Mouse (Mus musculus) kidney, postnatal 4 days (tissue): ENCODE measurements around the gene Srsf3.
A peak's percentile ranks its signal among the peaks of the same experiment; 100 is the strongest.
"Not testable (repeated sequence)": the region's sequence is repeated elsewhere in the genome, so short reads cannot be mapped to it uniquely, and the experiment has no call there.

ENCODE experiments used
- DNase-seq, 2 experiments: peaks; one replicate each; pipeline ENCODE4 v3.0.0; 2021; ENCODE audit warnings: mixed read lengths in 2 of 2

Gene Srsf3

DNA sequence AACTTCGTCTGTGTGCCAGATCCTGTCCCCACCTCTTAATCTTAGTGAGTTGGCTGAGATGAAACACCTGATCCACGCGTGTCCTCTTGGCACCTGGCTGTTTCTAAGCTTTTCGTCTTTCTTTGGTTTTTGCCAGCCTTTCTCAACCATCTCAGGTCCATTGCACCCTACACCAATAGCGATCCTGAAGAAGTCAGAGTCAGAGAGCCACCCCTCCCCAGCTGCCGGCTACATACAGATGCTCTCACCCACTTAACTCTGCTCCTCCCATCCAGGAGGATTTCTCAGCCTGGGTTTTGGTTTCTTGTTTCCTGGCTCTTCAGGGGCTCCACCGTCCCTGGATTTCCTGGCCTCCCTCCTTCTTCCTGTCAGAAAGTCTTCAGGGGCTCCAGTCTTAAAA, 13.0 kb upstream of the Srsf3 start:
- DNase-seq = no peak

DNA sequence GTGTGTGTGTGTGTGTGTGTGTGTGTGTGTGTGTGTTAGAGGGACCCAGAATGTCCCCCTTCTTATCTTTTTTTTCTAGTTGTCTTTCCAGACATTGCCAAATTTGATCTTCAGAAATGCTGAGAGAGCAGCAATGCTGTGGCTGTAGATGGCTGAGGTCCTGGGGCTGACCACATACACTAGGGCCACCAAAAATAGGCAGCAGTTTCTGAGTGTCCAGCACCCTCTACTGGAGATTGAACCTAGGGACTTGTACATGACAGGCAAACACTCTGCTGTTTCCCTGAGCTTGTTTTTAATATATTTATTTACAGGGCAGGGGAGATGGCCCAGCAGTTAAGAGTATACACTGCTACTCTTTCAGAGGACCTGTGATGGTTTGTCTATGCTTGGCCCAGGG, 12.0 kb upstream of the Srsf3 start:
- peak in 1 of 2 experiments; percentile 30 for DNase-seq

DNA sequence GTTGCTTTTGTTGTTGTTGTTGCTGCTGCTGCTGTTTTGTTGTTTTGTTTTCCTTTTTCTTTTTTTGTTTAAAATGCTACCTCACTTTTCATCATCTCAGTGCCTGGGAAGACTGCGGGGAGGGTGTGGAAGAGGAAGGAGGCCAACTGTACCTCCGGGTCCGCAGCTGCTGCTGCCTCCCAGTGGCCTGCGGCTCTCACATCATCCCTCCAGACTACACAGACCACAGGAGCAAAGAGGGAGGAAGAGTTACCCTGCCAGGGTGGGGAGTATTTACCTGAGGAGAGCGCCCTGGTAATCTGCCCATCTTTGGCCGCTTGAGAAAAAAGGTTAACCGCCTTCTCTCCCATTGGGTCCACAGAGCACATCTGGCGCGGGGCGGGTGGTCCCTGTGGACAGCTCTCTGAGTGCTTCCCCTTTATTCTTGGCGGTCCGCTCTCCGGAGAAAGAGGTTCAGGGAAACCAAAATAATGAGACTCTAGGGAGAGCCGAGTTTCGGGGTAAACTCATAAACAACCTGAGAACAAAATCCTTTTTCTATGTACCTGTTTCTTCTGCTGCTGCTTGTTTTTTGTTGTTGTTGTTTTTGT, 10.1 kb upstream of the Srsf3 start:
- peak; percentile 54 to 64 for DNase-seq

DNA sequence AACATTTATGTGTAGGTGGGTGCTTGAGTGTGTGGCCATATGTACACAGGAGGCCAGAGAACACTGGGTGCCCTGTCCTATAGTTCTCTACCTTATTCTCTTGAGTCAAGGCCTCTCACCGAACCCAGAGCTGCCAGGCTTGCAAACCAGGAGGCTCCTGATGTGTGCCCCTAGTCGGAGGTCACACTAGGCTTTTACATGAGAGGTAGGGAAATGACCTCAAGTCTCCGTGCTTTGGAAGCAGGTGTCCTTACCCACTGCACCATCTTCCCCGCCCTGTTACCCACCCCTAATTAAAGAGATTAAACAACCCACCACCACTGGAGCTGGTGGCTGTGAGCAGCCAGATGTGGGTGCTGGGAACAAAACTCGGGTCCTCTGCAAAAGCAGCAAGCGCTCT, 9.1 kb upstream of the Srsf3 start:
- no peak for DNase-seq

DNA sequence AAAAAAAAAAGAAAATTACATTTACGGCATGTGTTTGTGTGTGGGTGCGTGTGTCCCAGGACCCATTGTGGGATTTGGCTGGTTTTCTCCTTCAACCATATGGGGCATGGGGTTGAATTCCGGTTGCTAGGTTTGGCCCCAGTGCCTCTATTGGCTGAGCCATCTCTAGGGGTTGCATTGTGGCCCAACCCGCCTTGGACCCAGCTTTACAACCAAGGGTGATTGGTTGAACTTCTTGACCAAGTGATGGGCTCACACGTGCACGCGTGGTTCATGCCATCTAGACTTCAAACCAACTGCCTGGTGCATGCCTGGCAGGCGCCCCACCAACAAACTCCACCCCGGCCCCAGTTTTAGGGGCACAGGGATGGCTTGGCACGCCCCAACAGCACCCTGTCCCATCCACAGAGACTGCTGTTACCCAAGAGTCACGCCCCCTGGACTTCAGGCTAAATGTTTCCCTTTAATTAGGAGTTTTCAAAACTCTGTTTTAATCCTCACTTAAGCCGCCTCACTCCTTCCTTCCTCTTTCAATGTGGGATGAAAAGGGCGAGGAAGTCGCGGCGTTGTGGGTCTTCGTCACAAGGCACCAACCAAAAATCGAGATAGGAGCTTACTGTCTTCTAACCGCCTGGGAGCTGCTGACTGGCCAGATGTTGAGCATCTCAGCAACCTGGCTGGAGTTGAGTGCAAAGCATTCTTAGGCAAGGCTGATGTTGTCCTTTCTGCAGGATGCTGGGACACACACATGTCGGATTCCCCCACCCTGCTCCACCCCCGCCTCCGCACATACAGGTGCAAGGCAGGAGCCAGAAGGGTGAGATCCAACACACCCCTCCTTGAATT, 8.2 kb upstream of the Srsf3 start:
- no peak for DNase-seq

DNA sequence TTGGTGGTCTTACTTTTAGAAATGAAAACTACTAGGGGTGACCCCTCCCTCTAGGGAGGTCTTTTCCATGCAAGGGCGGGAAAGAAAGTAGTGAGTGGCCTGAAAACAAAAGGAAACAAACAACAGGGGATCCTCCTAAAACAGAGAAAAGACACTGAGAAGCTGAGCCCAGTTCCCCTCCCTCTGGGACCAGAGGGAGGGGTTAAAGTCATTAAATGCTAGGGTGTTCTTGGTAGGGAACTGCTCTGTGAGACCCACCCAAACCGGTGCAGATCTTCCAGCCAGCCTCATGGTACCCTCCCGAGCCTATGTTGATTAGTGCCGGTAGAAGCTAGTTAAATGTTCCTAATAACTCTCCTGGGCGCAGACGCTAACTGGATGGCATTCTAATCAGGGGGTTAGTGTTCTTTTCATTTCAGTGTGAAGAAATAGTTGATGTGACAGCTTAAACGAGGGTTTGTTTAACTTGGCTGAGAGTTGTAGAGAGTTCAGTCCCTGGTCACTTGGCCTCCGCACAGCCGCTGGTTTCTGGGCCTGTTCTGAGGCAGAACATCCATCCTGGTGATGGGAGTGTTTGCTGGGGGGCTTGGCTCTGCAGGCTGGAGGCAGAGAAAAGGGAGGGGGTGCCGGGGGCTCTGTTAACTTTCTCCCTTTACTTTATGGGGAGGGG, 7.4 kb upstream of the Srsf3 start:
- DNase-seq = peak; percentile 64 to 74

DNA sequence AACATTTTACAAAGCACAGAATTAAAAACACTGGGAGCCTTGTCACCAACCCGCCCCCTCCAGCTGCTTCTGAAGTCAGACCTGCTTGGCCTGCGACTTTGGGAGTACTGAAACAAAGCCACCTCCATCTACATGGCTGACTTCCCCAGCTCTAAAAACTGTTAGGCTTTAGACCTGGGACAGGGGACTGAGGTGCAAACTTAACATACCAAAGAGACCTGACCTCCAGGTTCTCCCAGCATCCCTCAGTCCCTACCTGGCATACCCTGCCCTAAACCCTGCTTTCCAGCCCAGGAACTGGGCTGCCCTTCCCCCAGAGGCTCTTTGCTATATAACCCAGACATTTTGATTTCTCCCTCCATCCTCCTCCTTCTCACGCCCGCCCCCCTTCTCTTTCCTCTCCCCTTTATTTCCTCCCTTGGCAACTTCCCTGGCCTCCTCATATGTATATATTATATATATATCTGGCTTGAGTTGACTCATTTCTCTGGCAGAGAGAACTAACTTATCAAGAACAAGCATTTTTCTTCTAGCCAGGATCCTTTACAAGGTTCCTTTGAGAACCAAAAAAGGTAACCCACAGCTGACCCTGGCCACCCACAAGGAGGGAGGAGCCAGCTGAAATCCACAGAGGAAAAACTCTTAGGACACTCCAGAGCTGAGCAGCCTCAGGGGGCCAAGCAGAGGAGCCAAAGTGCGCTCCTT, 5.6 kb upstream of the Srsf3 start:
- peak in 1 of 2 experiments; percentile 22 for DNase-seq

DNA sequence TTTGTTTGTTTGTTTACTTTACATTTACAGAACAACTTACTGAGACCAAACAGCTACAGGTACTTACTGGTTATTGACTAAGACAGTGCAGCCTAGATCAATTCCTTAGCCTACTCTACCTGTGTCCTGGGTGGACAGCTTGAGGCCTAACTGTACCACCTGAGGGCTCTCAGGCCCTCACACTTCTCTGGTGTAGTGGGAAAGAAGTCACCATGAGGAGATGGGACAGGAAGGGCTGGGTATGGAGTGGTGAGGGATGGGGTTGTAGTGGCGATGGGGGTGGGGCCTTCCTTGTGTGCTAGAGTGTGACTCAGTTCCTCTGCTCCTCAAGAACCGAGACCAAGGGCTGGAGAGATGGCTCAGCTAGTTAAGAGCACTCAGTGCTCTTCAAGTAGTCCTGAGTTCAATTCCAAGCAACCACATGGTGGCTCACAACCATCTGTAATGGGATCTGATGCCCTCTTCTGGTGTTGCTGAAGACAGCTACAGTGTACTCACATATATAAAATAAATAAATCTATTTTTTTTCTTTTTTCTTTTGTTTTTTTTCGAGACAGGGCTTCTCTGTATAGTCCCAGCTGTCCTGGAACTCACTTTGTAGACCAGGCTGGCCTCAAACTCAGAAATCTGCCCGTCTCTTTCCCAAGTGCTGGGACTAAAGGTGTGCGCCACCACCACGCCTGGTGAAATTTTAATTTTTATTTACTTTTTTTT, 1.9 kb upstream of the Srsf3 start:
- no peak for DNase-seq

DNA sequence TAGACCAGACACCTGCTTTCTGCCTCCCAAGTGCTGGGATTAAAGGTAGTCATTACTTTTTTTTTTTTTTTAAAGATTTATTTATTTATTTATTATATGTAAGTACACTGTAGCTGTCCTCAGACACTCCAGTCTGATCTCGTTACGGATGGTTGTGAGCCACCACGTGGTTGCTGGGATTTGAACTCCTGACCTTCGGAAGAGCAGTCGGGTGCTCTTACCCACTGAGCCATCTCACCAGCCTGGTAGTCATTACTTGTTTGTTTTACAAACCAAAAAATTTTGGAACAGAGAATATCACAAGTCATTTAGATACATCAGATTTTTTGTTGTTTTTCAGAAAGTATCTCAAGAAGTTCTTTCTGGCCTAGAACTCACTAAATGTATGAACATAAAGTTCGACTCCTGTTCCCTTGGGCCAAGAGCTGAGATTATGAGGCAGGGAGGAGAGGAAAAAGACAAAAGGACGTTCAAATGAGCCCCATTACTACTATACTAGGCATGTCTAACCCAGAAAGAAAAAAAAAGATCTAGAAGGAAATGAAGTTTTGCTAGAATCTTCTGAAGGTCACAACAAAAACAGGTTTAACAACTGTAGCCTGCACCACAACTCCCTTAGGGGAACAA, 1.2 kb upstream of the Srsf3 start:
- not testable (repeated sequence) for DNase-seq

DNA sequence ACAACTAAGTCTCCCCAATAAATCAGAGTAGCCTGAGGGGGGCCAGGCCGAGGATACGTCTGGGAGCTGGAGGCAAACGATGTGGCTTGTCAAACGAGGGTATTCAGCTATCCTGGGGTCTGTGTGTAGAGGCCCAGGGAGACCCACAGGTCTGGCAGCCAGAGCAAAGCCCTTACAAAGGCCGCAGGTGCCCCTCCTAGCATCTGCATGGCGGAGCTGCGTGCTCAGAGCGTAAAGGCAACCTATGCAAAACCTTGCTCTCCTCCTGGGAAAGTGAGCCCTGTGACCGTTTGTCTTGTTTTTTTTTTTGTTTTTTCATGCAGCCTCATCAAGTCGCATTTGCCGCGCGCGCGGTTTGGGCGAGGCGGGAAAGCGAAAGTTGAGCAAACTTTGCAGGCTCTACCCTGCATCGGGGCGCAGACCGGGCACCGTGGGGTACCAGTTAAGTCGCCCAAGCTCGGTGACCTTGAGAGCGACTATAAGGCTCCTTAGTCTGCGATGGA, 606 bp upstream of the Srsf3 start:
- DNase-seq = peak in 1 of 2 experiments; percentile 81

DNA sequence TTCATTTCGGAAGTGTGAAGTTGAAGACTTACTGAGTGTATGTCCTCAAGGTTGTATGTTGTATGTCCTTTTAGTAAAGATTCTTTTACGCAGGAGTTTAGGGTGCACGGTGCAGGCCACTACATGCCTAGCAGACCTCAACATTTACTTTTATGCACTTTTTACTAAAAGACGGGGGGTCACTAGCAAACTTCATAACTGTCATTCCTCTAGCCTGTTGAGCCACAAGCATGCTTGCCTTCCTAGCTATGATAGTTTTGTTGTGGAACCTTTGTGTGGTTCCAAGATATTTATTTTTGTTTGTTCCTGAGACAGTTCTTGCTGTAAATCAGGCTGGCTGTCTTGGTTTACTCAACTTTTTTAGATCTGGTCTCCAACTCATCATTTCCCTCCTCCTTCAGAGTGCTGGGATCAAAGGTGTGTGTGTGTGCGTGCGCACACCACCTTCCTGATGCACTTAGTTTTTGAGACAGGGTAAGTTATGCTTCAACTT, 1.2 kb downstream of the Srsf3 start:
- DNase-seq = peak in 1 of 2 experiments; percentile 25

DNA sequence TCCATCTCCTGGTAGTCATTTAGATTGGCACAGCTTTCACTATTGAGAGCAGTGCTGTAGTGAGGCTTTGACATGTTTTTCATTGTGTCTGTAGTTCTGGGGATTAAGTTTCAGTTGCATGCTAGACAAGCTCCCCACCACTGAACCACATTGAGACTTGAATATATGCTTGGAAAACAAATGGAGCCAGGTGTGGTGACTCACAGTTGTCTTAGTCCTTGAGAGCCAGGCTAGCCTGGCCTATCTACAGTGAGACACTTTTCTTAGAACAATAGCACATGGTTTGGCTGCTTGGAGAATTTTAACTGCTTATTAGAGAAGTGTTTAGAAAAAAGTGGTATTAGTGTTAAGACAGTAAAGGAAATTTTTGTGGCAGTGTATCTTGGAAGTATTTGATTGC, 1.8 kb downstream of the Srsf3 start:
- DNase-seq = no peak

DNA sequence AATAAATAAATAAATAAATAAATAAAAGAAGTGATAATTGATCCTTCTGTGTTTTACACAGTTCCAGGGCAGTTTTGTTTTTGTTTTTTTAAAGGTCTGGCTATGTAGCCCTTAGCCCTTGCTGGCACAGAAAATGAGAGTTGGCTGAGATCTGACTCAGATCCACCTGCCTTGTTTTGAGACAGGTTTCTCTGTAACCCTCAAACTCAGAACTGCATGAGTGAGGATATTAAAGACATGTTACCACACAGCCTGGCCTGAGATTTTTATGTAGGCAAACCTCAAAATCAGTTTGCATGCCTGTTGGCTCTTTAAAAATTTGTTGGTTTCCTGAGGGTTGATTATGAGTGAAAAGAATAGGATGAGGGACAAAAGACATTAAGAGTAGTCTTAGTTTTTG, 3.1 kb downstream of the Srsf3 start:
- no peak for DNase-seq

DNA sequence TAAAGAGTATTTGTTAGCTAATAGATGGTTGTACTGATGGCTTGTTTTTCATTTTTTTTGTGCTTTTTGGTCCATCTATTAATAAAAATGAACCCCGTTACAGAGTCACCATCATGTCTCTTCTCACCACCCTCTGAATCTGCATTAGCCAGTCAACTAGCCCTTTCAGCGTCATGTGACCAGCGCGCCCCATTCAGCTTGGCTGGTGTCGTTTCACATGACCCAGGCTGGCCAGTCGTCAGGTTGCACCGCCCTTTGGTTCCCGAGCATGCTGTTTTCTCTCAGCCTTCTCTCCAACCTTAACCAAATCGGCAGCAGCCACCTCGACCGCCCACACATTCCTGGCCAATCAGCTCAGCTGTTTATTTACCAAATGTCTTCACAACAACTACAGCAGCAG, 6.9 kb downstream of the Srsf3 start:
- DNase-seq = peak; percentile 46 to 58

DNA sequence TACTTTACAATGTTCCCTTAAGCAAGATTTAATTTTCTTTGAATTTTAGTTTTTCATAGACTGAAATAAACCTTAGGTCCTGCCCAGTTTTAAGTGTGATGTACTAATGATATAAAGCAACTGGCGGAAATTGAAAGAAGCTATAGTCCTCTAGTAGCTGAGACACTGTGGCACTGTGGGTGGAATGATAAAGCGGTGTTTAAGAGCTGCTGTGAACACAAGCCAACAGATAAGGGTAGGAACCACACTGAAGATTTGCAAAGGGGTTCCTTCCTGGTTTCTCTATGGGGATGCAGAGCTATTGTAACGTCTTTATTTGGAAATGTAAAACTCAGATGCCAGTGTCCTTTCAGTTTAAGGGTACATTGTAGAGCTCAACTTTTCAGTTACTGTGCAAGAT, 9.2 kb downstream of the Srsf3 start:
- DNase-seq = not testable (repeated sequence)

DNA sequence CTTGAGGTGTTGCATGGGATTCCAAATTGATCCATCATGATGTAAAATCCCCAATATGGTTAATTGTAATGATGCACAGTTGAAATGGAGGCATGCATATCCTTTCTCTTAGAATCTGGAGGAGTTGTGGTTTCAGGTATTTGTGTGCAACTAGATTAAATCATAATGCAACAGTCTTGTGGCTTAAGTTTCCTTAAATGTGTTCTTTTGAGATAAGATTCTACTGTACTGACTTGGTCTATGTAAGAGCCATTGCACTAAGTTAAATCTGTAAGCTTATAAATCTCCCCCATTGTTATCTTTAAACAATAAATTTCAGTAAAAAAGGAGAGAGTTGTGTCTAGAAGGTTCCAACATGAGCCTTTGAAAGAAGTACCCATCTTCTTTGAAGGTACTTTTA, 10.1 kb downstream of the Srsf3 start:
- DNase-seq = no peak

DNA sequence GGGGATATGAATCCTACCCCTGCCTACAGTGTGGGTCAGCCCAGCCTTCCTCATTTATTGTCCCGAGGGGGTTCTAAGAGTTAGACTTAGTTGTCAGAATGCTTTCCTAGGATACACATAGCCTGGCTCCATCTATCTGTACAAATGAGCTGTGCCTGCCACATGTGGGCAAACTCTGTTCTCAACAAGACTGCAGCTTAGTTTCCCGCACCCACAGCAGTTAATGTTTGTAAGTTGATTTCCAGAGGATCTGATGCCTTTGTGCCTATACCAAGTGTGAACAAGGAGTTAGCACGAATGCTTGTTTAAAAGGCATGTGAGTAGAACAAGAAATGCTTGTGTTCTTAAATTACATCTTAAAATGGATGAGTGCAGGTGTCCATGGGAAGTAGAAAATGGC, 11.2 kb downstream of the Srsf3 start:
- no peak for DNase-seq

DNA sequence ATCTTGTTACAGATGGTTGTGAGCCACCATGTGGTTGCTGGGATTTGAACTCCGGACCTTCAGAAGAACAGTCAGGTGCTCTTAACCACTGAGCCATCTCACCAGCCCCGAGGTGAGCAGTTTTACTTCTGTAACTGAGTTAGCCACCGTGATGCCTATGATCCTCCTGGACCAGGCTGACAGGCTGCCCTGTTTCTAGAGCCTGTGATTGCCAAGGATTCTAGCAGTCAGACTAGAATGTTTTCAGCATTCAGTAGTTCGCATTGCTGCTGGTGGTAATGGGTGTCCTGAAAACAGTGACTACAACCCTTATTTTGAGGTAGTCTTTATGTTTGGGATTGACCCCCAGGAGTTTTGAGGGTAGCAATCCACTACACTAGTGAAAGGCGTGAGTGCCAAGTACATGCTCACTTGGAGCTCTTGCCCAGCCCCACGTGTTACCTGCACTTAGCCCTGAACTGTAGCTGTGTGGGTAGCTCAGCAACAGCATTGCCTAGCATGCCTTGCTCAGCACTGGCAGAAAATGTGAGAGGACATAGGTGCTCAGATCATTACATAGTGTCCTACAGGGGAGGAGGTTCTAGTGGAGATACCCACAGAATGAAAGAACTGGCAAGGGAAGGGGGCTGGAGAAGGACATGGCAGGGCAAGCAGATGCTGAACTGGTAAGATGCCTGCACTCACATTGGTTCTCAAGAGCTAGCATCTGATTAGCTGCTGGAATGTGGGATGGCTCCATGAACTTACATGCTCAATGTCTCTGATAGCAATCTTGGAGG, 11.9 kb downstream of the Srsf3 start:
- no peak for DNase-seq

DNA sequence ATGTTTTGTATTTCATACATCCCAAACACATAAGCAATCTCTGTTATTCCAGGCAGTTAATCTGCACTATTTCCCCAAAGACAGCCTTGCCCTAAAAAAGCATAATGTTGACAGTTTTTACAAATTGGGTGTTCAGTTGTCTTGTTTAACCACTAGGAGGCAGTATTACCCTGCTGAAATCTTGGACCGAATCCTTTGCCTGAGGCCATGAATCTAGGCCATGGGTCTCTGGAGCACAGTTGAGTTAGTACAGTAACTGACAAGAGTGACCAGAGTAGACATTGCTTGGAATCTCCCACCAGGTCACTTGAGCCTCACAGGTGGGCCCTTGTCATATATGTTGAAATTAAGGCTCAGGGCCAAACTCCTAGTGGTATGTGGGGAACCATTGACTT, 12.5 kb downstream of the Srsf3 start:
- DNase-seq = peak in 1 of 2 experiments; percentile 47

DNA sequence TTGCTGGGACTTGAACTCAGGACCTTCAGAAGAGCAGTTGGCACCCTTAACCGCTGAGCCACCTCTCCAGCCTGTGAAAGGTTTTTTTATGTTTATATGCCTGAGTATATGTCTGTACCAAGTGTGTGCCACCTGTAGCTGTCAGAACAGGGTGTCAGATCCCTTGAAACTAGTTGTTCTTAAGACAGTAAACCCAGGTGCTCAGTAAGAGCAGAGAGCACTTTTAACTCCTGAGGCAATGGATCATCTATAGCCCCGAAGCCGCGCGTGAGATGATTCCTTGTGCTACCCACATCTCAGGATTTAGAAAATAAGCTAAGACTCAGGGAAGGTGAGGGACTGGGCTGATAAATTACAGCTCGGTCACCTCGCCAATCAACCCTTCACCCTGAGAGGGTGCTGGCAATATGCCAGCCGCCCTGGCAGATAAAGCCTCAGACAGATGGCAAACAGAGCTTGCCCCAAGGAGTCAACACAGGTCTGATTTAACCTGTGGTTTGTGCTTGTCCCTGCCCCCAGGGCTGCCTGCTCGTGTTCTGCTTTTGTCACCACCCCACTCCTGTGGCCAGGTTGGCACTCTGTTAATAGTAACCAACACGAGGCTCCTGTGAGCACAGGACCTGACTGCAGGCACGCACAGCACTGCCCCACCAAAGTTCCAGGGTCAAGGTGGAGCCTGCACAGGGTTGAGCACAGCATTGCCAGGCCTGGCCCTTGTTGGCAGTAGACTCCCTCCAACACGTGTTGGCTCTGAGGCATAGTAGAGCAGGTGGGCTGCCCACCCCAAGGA, 13.5 kb downstream of the Srsf3 start:
- DNase-seq = peak; percentile 64 to 75
